Mouse (Mus musculus) E14TG2a.4 (cell line): ENCODE data around the gene Scn11a.

ENCODE experiments used
- CTCF ChIP-seq: conservative IDR thresholded peaks from 2 replicates; pipeline ENCODE4 v1.5.1; 2014; ENCODE audit warnings: low read length
- NANOG ChIP-seq: IDR thresholded peaks from 2 replicates; pipeline ENCODE4 v1.6.1; 2014; ENCODE audit warnings: borderline replicate concordance, low read length, mixed read lengths
- POU5F1 ChIP-seq: IDR thresholded peaks from 2 replicates; pipeline ENCODE4 v1.6.1; 2014; ENCODE audit warnings: low read length, borderline replicate concordance

GRCm38 (mm10) chr9:119803169-119803827, 22.0 kb downstream of the Scn11a start:
- no peak for TF ChIP-seq CTCF
- no peak for TF ChIP-seq NANOG
- no peak for TF ChIP-seq POU5F1
